Mouse (Mus musculus) induced T-regulatory cell, adult 2 months (primary cell): ENCODE measurements at regions not wholly inside any gene's neighbourhood (a gene's known extent, or its start where the extent isn't known, plus 50 kb on each side); places are given as distances from the start of the nearest gene placed in this dataset.

Experiments
- DNase-seq: peaks from one replicate; pipeline ENCODE4 v3.0.0-alpha.2; 2012; ENCODE audit warnings: low read depth

DNA sequence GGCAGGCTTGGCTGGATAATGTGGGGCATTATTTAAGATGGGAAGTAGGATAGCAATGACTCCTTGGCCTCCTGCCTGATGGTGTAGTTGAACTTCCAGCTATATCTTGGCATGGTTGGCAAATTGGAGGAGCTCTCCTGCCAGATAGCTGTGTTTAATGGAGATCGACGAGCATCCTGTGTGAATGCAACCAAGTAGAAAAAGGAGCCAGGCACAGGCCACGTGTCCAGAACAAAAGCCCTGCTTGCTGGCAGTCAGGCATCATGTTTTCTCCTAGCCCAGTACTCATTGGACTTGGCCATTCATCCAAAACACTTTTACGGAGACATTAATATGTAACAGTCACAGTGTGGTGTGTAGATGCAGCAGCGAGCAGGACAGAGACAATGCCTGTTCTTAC is 211.8 kb upstream of the 9630041A04Rik start:
- DNase-seq = no peak

GRCm38 (mm10) chr9:101641524-101641923 is 220.1 kb upstream of the 9630041A04Rik start:
- no peak for DNase-seq

DNA sequence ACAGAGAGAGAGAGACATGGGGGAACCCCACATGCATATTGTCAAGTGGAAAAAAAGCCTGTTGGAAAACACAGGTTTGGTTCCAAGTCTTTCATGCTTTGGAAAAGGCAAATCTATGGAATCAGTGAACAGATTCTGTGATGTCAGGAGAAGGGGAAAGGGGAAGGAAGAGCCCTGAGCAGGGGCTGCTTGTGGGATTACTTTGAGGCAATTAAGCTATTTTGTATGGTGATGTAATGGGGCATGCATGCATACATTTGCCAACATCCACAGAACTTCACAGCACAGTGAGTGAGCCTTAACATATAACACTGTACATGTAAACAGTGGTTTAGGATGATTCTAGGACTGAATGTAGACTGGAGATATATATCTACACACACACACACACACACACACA is 221.0 kb upstream of the 9630041A04Rik start:
- DNase-seq = no peak

DNA sequence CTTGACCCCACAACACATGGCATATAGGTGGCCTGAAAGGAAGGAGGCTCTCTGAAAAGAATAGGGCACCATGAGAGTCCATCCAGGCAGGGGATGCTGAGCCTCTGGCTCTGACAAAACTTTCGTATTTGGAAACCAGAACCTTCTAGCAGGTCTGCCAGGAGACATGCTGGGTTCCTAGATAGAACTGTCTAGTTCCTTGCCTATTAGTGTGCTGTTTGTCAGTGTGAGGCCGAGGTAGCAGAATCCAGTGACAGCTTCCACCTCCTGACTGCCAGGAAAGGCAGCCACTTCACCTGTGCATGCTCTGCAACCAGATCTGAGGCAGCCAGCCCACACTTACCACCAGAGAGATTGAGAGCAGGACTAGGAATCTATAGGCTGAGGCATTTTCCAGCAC is 245.4 kb upstream of the 9630041A04Rik start:
- no peak for DNase-seq

DNA sequence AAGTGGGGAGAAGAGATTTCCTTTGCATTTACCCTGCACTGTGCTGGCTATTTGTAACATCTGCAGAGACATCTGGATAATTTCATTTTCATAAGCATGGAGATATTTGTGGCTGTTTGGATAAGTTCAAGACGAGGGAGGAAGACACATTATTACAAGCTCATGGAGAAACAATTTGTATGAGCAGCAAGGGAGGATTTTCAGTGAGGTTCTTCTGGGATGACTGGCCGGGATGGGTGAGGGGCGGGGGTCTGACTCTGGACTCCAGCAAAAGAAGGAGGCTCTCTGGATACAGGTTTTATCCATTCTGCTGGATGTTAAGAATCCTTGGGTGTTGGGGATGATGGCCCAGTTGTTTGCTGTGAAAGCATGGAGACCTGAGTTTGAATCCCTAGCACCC is 246.5 kb upstream of the 9630041A04Rik start:
- DNase-seq = no peak

- DNase-seq = no peak
Measured at GRCm38 (mm10) chr9:101613933-101614332, 247.7 kb upstream of the 9630041A04Rik start.

DNA sequence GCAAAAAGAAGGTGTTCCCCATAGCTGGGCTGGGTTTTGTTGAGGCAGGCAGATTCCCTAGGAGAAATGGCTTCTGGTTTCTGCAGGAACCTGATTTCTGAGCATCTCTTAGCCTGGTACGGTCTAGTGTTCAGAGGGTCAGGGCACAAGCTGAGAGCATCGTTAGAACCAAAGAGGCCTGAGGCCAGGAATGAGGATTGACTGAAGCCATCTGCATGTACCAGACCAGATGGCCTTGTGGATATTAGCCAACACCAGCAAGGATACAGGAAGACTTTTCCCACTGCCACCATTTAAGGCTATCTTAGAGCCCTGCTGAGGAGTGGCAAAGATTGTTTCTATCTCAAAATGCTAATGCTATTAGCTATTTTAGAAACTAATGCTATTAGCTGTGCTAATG is 248.2 kb upstream of the 9630041A04Rik start:
- DNase-seq = no peak

DNA sequence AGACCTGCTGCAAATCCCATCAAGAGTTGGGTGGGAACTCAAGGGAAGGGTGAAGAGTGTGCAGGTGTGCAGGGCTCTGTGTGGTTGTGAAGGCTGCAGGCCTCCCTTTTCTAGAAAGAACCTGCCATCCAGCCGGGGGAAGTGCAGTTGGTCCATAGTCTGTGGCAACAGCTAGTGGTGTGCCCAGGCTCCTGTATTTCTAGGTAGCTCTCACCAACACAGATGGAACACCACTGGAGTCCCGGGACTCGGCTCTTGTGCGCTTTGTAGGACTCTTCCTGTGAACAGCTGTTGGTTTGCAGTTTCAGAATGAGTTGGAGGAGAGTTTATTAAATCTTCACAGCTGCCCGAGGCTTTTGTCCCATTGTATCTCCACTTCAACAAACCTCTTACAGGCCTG is 248.7 kb upstream of the 9630041A04Rik start:
- no peak for DNase-seq

DNA sequence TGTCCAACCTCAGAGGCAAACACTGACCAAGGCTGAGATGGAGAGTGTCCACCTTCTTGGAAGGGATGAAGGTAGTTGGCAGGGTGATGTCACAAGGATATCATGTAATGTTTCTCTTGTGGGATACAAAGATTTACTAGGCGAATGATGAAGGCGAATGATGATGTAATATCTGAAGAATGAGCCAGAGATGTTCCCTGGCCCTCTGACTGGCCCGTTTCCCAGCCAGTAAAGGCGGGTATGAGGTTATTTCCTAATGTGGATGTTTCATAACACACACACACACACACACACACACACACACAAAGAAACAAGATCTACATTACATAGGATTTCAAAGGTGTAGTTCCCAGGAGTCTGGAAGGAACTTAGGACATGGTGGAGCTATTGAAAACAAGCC is 249.1 kb upstream of the 9630041A04Rik start:
- DNase-seq = no peak

GRCm38 (mm10) chr9:101611481-101611880 is 250.2 kb upstream of the 9630041A04Rik start:
- no peak for DNase-seq

- no peak for DNase-seq
Measured at GRCm38 (mm10) chr9:101610806-101611443, 250.7 kb upstream of the 9630041A04Rik start.

DNA sequence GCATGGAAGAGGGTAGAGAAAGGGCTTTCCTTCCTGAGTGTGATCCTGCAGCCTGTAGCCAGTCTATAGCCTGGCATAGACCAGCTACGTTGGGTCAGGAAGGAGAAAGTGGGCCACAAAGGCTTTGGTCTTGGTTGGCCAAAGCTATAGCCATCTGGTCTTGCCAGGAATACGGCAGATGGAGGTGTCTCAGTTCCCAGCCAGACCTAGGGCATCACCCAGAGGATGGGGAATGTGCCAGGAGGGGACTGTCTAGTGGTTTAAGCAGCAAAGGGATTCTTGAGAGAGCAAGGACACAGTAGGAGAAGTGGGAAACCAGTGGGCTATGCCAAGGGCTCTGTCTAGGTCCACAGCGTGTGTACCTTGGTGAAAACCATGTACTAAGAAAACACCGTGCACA is 251.3 kb upstream of the 9630041A04Rik start:
- DNase-seq = no peak

DNA sequence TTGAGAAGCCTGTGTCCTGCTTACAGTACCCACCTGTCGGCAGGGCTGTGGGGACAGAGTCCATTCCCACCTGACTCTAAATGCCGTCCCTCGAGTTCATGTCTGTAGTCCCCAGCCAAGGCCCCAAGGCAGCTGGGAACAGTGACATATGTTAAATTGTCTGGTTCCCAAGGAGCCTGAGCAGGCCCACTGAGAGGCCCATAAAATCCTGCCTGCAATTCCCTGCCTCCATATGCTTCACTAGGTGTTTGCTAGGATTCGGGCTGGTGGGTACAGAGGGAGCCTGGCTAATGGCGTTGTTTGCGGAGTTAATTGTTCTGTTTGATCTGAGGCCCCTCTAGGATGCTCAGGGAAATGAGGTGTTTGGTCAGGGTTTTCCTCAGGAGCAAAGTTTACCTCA is 258.8 kb upstream of the 9630041A04Rik start:
- DNase-seq = no peak

- DNase-seq = no peak
Measured at GRCm38 (mm10) chr9:101596898-101597297, 264.7 kb upstream of the 9630041A04Rik start.

DNA sequence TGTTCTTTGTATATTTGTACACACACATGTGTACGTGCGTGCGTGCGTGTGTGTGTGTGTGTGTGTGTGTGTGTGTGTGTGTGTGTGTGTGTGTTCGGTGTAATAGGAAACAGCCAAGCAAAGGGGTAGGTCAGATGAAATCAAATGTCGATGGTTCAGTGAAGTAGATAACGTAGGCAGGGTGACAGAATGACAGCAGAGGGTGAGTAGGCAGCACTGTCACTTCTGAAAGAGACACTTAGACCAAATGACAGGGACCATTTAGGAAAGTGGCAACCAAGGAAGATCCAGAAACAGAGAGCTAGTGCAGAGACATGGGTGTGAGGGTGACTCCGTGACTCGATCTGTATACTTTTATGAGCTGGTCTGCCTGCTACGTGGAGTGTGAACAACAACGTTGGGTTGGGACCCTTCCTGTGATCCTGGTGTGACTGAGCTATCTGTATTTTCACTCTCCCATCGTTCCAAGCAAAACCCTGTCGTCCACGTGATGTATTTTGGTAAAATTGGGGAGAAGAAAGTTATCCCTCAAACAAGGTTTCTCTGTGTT is 266.5 kb upstream of the 9630041A04Rik start:
- no peak for DNase-seq

GRCm38 (mm10) chr9:101592621-101593020 is 269.0 kb upstream of the 9630041A04Rik start:
- no peak for DNase-seq

GRCm38 (mm10) chr9:101591681-101592080 is 270.0 kb upstream of the 9630041A04Rik start:
- DNase-seq = no peak

DNA sequence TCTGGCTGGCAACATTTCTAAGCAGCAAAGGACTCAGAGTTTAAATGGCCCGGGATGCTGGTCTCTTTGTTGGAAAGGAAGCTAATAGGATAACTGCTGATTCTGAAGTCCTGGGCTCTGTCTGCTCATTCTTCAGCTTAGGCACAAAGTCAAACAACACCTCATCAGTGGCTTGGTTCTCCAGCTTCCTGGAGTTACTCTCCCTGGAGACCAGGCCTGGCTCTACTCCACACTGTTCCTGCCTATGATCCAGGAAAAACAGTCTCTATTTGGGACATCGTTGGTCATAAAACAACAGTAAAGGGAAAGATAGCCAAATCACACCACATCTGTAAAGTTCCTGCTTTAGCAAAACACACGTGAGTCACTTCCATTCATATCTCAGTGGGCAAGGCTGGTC is 271.3 kb upstream of the 9630041A04Rik start:
- no peak for DNase-seq

DNA sequence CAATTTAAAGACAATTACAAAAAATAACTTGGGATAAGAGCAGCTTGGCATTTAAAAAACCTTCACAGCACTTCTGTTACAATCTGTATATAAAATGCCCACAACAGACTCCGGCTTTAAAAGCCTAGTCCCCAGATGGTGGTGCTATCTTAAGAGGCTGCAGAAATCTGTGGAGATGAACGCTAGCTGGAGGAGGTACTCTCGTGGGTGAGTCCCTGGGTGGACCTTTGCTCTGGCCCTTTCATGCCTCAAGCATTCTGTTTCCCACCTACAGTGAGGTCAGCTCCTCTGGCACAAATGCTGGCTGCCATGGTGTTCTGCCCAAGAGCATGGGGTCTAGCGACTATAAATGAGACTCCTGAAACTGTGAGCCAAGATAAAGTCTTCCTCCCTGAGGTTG is 280.6 kb upstream of the 9630041A04Rik start:
- no peak for DNase-seq

- DNase-seq = no peak
Measured at GRCm38 (mm10) chr9:101570714-101571113, 290.9 kb upstream of the 9630041A04Rik start.

DNA sequence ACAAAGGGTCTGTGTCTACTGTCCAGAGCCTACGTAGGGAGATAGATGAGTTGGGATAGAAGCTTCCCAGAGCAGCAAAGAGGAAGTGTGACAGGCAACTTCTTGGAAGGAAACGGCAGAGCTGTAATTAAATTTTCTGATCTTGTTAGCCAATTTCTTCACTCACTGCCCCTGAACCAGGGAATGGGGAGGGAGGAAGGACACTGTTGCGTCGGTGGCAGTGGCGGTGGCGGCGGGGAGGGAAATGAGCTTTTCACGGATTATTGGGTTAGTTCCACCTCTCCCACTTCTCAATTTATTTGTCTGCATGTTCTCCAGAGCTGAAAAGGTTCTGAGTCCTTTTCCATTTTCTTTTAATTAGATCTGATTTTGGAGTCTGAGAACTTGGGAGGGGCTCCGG is 298.4 kb upstream of the 9630041A04Rik start:
- DNase-seq = no peak

DNA sequence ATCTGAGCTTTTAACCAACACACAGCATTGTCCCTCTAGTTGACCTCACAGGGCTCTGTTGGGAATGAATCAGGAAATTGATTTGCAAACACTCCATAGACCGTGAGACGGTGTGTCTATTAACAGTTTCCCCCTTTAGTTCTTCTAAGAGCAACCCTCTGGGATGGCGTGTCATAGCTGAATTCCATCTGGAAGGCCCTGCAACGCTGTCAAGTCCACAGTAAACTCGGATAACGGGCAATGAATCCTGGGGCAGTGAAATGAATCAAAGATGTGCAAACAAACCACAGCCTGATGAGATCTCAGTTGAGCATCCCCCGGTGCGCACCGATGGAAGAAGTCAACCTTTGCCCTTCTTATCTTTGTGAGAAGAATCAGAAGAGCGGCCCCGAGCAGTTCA is 302.3 kb upstream of the 9630041A04Rik start:
- DNase-seq = no peak

- DNase-seq = no peak
Measured at GRCm38 (mm10) chr9:101555011-101555673, 303.5 kb upstream of the Ppp2r3a start.

DNA sequence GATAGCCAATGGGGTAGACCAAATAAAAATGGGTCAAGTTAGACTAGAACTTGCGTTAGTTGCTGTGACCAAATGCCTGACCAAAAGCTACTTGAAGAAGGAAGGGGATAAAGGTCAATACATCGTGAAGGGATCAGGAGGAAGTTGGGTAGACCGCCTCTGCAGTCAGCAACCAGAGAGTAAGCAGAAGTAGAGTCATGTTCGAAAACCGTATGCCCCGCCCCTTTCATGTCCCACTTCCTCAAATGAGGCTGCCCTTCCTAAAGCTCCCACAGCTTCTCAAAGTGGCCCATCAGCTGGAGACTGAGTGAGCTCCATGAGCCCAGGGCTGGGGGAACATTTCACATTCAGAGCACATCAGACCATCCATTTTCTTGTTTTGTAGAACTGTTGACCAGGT is 301.2 kb upstream of the Ppp2r3a start:
- no peak for DNase-seq
